Mouse (Mus musculus) liver, embryonic 14.5 days (tissue): ENCODE data around the gene Foxn1.

Source experiments
- CTCF ChIP-seq: IDR thresholded peaks from 2 replicates; pipeline ENCODE4 v1.5.1; 2016; ENCODE audit warnings: antibody characterized with exemption, low read depth, control low read depth
- EP300 ChIP-seq: IDR thresholded peaks from 2 replicates; pipeline ENCODE4 v1.6.1; 2016; ENCODE audit warnings: antibody characterized with exemption, low read depth

DNA sequence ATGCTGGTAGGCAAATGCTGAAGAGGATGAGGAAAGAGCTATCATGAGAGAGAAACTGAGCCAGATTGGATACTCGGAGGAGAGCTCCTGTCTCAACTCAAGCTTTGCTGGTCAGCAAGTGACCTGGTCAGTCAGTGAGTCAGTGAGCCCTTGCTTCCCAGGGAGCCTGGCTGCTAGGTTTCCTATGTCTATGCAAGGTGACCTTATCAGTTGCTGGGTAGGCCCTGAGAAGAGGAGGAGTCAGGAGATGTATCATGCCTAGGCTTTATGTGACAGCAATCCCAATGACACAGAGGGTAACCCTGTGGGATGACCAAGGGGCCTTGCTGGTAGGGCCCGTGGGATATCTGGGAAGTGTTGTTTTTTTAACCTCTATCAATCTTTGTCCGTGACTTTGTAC, 14.2 kb downstream of the Foxn1 start:
- TF ChIP-seq CTCF: no peak
- TF ChIP-seq EP300: no peak
